Mouse (Mus musculus) lung, postnatal 0 days (tissue): ENCODE measurements around the gene Ttc34. TPM values are rescaled to one million over a fixed set of nuclear protein-coding genes. Genes with fewer than 3 reads are reported as not detected.

ENCODE experiments used
- ATAC-seq: fragments of 200-750 bp; cut with Nextera tagmentation; 2 replicates; pipeline ENCODE4 v1.8.0; 2017; ENCODE audit warnings: moderate library complexity
- DNase-seq: peaks from one replicate; pipeline ENCODE4 v3.0.0-alpha.2; 2016; ENCODE audit warnings: low spot score
- H3K27ac ChIP-seq: fragments of 300-500 bp; sonication (generic); 2 replicates; pipeline ENCODE4 v1.5.1; 2014; ENCODE audit warnings: antibody characterized with exemption, mild to moderate bottlenecking, low read length, mixed read lengths
- H3K27me3 ChIP-seq: fragments of 300-500 bp; sonication (generic); replicated peaks from 2 replicates; pipeline ENCODE4 v1.6.1; 2014; ENCODE audit warnings: low read length, mixed read lengths; ENCODE audit not compliant: insufficient read depth
- H3K36me3 ChIP-seq: fragments of 300-500 bp; sonication (generic); 2 replicates; pipeline ENCODE4 v1.6.1; 2014; ENCODE audit warnings: low read length, mixed read lengths; ENCODE audit not compliant: insufficient read depth
- H3K4me1 ChIP-seq: fragments of 300-500 bp; sonication (generic); 2 replicates; pipeline ENCODE4 v1.6.1; 2014; ENCODE audit warnings: antibody characterized with exemption, low read depth, low read length, mixed read lengths; ENCODE audit not compliant: insufficient read depth
- H3K4me2 ChIP-seq: fragments of 300-500 bp; sonication (generic); replicated peaks from 2 replicates; pipeline ENCODE4 v1.6.1; 2014; ENCODE audit warnings: low read depth, mild to moderate bottlenecking, low read length, moderate library complexity, mixed read lengths
- H3K4me3 ChIP-seq: fragments of 300-500 bp; sonication (generic); 2 replicates; pipeline ENCODE4 v1.5.1; 2014; ENCODE audit warnings: low read depth, low read length
- H3K9ac ChIP-seq: fragments of 300-500 bp; sonication (generic); replicated peaks from 2 replicates; pipeline ENCODE4 v1.6.1; 2014; ENCODE audit warnings: low read depth, mild to moderate bottlenecking
- H3K9me3 ChIP-seq: fragments of 300-500 bp; sonication (generic); 2 replicates; pipeline ENCODE4 v1.6.1; 2016; ENCODE audit warnings: low read length, mixed read lengths
- CTCF ChIP-seq: IDR thresholded peaks from 2 replicates; pipeline ENCODE4 v1.5.1; 2016; ENCODE audit warnings: antibody characterized with exemption, mild to moderate bottlenecking
- EP300 ChIP-seq: IDR thresholded peaks from 2 replicates; pipeline ENCODE4 v1.6.1; 2016; ENCODE audit warnings: antibody characterized with exemption, mild to moderate bottlenecking, control low read depth
- WGBS: fragments of 180-500 bp; shearing (Covaris S2); extraction: QIAGEN DNeasy Blood & Tissue Kit; methylation state at CpG from one replicate; pipeline ENCODE4 v1.1.7; 2014; 5-methylcytosine and 5-hydroxymethylcytosine counted together
- polyA plus RNA-seq: library from polyadenylated mRNA; unstranded; fragments of >200 nt; fragmentation: Nextera tagmentation; extraction: Ambion mirVana; gene quantifications from 2 replicates; pipeline ENCODE4 v1.2.1, GENCODE M21; 2015

Gene Ttc34
- 0.54 and 0.56 TPM in 2 replicates for polyA plus RNA-seq

- Histone ChIP-seq H3K4me1 (no peaks in the 10 kb centered on the region), H3K36me3 (no peaks in the 10 kb centered on the region), H3K27me3 (no peaks in the 10 kb centered on the region), H3K27ac (no peak within 1 kb of the TSS), H3K9ac (no peak within 1 kb of the TSS), H3K4me3 (no peak within 1 kb of the TSS), H3K9me3 (no peaks in the 10 kb centered on the region), H3K4me2 (no peak within 1 kb of the TSS)
- WGBS, result 58% methylated on average over 2 of the region's 2 CpGs
- TF ChIP-seq EP300 (no peak), CTCF (peak; percentile 92)
- ATAC-seq (peak; percentile 61), DNase-seq (peak; percentile 44)
Measured at GRCm38 (mm10) chr4:154837170-154837569, at the start of gene Ttc34. Gene Ttc34, plus strand, starts transcription at chr4:154837459.

GRCm38 (mm10) chr4:154787960-154788702 is 49.1 kb upstream of the Ttc34 start:
- Histone ChIP-seq H3K4me1 (no peaks in the 10 kb centered on the region), H3K9ac (no peak overlapping the region), H3K9me3 (no peaks in the 10 kb centered on the region), H3K36me3 (no peaks in the 10 kb centered on the region), H3K27me3 (no peaks in the 10 kb centered on the region), H3K4me2 (no peak overlapping the region), H3K27ac (no peak overlapping the region), H3K4me3 (no peak overlapping the region)
- ATAC-seq, result peak; percentile 70
- WGBS, result 37% methylated on average over 13 of the region's 13 CpGs
- peak; percentile 64 for DNase-seq
- TF ChIP-seq CTCF (no peak), EP300 (no peak)

- H3K27ac ChIP-seq, result no peak overlapping the region
- no peak overlapping the region for H3K4me2 ChIP-seq
- no peaks in the 10 kb centered on the region for H3K9me3 ChIP-seq
- H3K4me3 ChIP-seq, result no peak overlapping the region
- H3K9ac ChIP-seq, result no peak overlapping the region
- H3K27me3 ChIP-seq, result no peaks in the 10 kb centered on the region
- no peak for ATAC-seq
- no peaks in the 10 kb centered on the region for H3K4me1 ChIP-seq
- no peak for TF ChIP-seq CTCF
- no peak for TF ChIP-seq EP300
- 85% methylated on average over 7 of the region's 7 CpGs for WGBS
- DNase-seq, result no peak
- H3K36me3 ChIP-seq, result no peaks in the 10 kb centered on the region
Measured at GRCm38 (mm10) chr4:154791894-154792293, 45.4 kb upstream of the Ttc34 start.

- no peak overlapping the region for H3K4me2 ChIP-seq
- H3K9ac ChIP-seq, result no peak overlapping the region
- WGBS, result 37% methylated on average over 7 of the region's 7 CpGs
- no peak for ATAC-seq
- H3K36me3 ChIP-seq, result no peaks in the 10 kb centered on the region
- no peaks in the 10 kb centered on the region for H3K4me1 ChIP-seq
- H3K27me3 ChIP-seq, result no peaks in the 10 kb centered on the region
- DNase-seq, result no peak
- H3K27ac ChIP-seq, result no peak overlapping the region
- H3K9me3 ChIP-seq, result no peaks in the 10 kb centered on the region
- no peak overlapping the region for H3K4me3 ChIP-seq
- TF ChIP-seq EP300 (no peak), CTCF (no peak)
Measured at GRCm38 (mm10) chr4:154793499-154793898, 43.8 kb upstream of the Ttc34 start.

- H3K27ac ChIP-seq, result no peak overlapping the region
- no peaks in the 10 kb centered on the region for H3K27me3 ChIP-seq
- H3K4me1 ChIP-seq, result no peaks in the 10 kb centered on the region
- H3K9me3 ChIP-seq, result no peaks in the 10 kb centered on the region
- H3K4me2 ChIP-seq, result no peak overlapping the region
- TF ChIP-seq EP300 (no peak), CTCF (peak; percentile 91)
- H3K36me3 ChIP-seq, result no peaks in the 10 kb centered on the region
- ATAC-seq, result no peak
- H3K9ac ChIP-seq, result no peak overlapping the region
- peak; percentile 69 for DNase-seq
- WGBS, result 6% methylated on average over 4 of the region's 4 CpGs
- no peak overlapping the region for H3K4me3 ChIP-seq
Measured at GRCm38 (mm10) chr4:154797834-154798233, 39.4 kb upstream of the Ttc34 start.

- H3K4me2 ChIP-seq, result no peak overlapping the region
- no peaks in the 10 kb centered on the region for H3K9me3 ChIP-seq
- ATAC-seq (no peak), DNase-seq (no peak)
- no peaks in the 10 kb centered on the region for H3K27me3 ChIP-seq
- H3K4me3 ChIP-seq, result no peak overlapping the region
- no peak overlapping the region for H3K27ac ChIP-seq
- no peak overlapping the region for H3K9ac ChIP-seq
- TF ChIP-seq EP300 (no peak), CTCF (no peak)
- 53% methylated on average over 5 of the region's 5 CpGs for WGBS
- H3K36me3 ChIP-seq, result no peaks in the 10 kb centered on the region
- H3K4me1 ChIP-seq, result no peaks in the 10 kb centered on the region
Measured at GRCm38 (mm10) chr4:154800543-154800942, 36.7 kb upstream of the Ttc34 start.
